Mouse (Mus musculus): ENCODE measurements around the gene Gm5485.

DNA sequence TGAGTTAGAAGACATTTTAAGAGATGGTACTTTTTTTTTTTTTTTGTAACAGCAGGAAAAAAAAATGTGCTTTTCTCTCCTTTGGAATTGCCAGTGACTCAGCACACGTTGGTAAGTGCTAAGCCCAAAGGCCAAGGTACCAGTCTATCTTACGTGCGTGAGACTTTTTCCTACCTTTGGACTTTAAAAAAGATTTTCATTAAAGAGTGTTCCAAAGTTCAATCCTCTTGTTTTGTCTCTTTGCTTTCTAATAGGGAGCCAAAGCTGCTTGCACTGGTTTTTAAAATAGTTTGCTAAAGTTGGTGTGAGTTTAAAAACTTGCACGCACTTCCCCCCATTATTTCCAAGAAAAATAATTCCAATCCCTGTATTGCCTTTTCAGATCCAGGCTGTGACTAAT is 11.9 kb upstream of the Gm5485 start:
- no peak for TF ChIP-seq CTCF (conservative IDR thresholded peaks at IDR 0.05; ENCODE audit: insufficient read depth, insufficient read length, low read depth, low read length)
- no peak for TF ChIP-seq POLR2A (IDR thresholded peaks at IDR 0.05; ENCODE audit: low read depth, low read length)
